Mouse (Mus musculus): ENCODE measurements around the gene Gm4744. TPM values are rescaled to one million over a fixed set of nuclear protein-coding genes. Genes with fewer than 3 reads are reported as not detected.

Gm4744 gene
- not detected in 4 replicates for total RNA-seq (2023; ENCODE audit: inconsistent age)

GRCm38 (mm10) chr6:40951770-40952169 is at the start of gene Gm4744:
TSS of gene Gm4744 (minus strand) at chr6:40951870.

GRCm38 (mm10) chr6:40999379-40999778 is 47.7 kb upstream of the Gm4744 start, which contains the start of gene Gm2663:
TSS of gene Gm2663 (minus strand) at chr6:40999479.

DNA sequence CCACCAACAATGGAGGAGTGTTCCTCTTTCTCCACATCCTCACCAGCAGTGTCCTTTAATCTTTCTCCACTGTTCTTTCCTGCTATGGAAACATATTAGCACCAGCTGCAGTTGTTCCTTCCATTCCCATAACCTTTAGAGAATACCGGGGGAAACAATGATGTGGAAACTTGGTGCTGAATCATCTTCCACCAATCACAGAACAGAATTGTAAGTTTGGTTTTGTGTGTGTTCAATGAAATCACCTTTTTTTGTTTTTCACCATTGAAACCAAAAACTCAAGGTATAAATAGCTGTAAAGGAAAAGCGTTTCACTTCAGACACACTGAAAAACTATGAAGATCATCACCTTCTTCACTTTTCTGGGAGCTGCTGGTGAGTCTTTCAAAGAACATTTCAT is 12.8 kb upstream of the Gm4744 start, which contains the start of gene 1810009J06Rik:
Gene 1810009J06Rik, plus strand, starts transcription at position 301 of the 400 bp plus-strand sequence.

DNA sequence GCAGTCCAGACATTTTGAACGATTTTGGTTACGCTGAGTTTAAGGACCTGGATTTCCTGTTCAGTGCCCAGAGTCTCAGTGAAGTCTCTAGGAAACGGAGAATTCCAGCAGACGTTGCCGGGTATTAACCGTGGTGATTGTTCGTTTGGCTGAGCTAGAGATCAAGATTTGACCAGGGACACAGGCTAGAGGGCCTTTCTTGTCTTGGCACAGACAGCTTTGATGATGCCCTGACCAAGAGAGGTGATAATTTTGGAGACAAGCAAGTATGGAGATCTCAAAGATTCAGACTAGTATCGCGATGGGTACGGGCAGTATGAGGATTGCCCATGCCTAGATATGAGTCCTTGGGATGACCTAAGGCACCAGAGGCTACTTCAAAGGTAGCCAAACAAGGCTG is 11.2 kb downstream of the Gm4744 start, which contains the start of gene 1700074P13Rik:
Gene 1700074P13Rik, minus strand, starts transcription at position 101 of the 400 bp plus-strand sequence.

DNA sequence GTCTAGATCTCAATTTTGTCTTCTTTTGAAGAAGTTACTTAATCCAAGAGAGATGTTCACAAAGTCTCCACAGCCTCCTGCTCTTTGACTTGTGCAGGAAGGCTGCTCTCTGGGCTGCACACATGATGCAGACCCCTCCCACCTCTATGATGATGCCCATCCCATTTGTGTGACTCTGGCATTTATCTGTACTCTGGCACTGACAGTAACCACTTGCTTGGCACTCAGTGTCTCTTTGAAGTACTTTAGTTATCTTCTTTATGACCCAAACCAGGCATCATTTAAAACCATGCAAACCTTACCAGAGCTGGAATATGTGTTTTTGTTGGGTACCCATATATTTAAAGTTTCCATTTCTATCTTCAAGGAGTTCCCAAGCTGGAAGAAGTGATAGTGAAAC is 51.4 kb downstream of the Gm4744 start, which contains the start of gene Prss58:
Gene Prss58, minus strand, starts transcription at position 101 of the 400 bp plus-strand sequence.

Other genes with a start within 250 kb of the Gm4744 start
- gene Moxd2, start 64.4 kb downstream of the Gm4744 start, total RNA-seq (2023; ENCODE audit: inconsistent age) = not detected in 4 replicates
- not detected in 4 replicates for gene Prss58, start 51.5 kb downstream of the Gm4744 start, total RNA-seq (2023; ENCODE audit: inconsistent age)
- gene 1700074P13Rik, start 11.3 kb downstream of the Gm4744 start, total RNA-seq (2023; ENCODE audit: inconsistent age) = not detected in 4 replicates
- gene 1810009J06Rik, start 12.9 kb upstream of the Gm4744 start, total RNA-seq (2023; ENCODE audit: inconsistent age) = not detected in 4 replicates
- gene Gm2663, start 47.6 kb upstream of the Gm4744 start, total RNA-seq (2023; ENCODE audit: inconsistent age) = not detected in 4 replicates
- gene 2210010C04Rik, start 83.6 kb upstream of the Gm4744 start, total RNA-seq (2023; ENCODE audit: inconsistent age) = 0.61 to 1.1 TPM in 2 of 4 replicates, not detected in the others